Comparison of ENCODE assay signal across 7 mouse cellular contexts in the genomic region with DNA sequence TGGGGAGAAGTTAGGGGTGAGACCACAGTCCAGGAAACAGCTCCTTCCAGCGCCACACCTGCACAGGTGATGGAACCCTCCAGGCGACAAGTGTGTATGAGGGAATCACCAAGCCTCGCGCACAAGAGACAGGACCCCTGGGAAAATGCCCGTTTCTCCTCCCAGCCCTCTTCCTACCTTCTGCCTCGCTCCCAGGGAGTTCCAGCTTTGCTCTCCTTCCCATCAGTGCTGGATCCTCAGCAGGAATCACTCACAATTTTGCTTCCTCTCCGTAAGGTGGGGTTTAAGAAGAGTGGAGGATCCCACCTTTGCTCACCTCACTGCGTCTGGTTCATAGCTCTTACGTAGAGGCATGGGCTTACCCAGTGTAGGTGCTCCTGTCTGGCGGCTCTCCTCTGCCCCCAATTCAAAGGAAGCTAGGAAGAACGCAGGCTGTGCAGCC. TPM values are rescaled to one million over a fixed set of nuclear protein-coding genes. Genes with fewer than 3 reads are reported as not detected.
DNase-seq lines count a peak whose midpoint lies in the region; ATAC-seq lines count a peak whose summit lies in the region.

No protein-coding gene starts in this region.

- H3K9me3 ChIP-seq in lung, embryonic 16.5 days (ENCODE audit: control insufficient read depth, low read length) = no peaks in the 10 kb centered on the region
- H3K9me3 ChIP-seq in forebrain, embryonic 13.5 days (replicated peaks) = no peaks in the 10 kb centered on the region
- no peaks in the 10 kb centered on the region for H3K9me3 ChIP-seq in limb, embryonic 10.5 days (replicated peaks)

- DNase-seq in lung, postnatal 25 days (ENCODE audit: low spot score) = no peak
- peak; percentile 34 for DNase-seq in limb, embryonic 10.5 days (ENCODE audit: low spot score)
- DNase-seq in right cerebral cortex, adult 2 months (ENCODE audit: low spot score in 2 of 2) = peak; percentile 45 to 57
- no peak for DNase-seq in ovary, postnatal 10 days (ENCODE audit: low spot score)
- no peak for DNase-seq in adrenal gland, postnatal 36 days

- peaks cover 11% of the 10 kb centered on the region for H3K4me1 ChIP-seq in lung, embryonic 16.5 days (replicated peaks; ENCODE audit: control insufficient read depth, insufficient read depth, low read length)
- H3K4me1 ChIP-seq in forebrain, embryonic 13.5 days = peaks cover 17% of the 10 kb centered on the region
- peaks cover 39% of the 10 kb centered on the region for H3K4me1 ChIP-seq in limb, embryonic 10.5 days

- H3K4me3 ChIP-seq in lung, embryonic 16.5 days (ENCODE audit: low read length) = peak overlapping the region; percentile 56
- H3K4me3 ChIP-seq in forebrain, embryonic 13.5 days = peak overlapping the region; percentile 70
- H3K4me3 ChIP-seq in limb, embryonic 10.5 days = peak overlapping the region; percentile 71

- peaks cover 3% of the 10 kb centered on the region; the same call in 1 of the 2 replicates for H3K27me3 ChIP-seq in lung, embryonic 16.5 days (ENCODE audit: control insufficient read depth, insufficient read depth, low read depth, low read length)
- H3K27me3 ChIP-seq in forebrain, embryonic 13.5 days = peaks cover 12% of the 10 kb centered on the region
- H3K27me3 ChIP-seq in limb, embryonic 10.5 days (ENCODE audit: low read depth, poor library complexity, severe bottlenecking) = peaks cover 55% of the 10 kb centered on the region

- H3K4me2 ChIP-seq in lung, embryonic 16.5 days (ENCODE audit: low read depth, low read length) = peak overlapping the region; percentile 95
- peak overlapping the region; percentile 94 for H3K4me2 ChIP-seq in forebrain, embryonic 13.5 days

- H3K9ac ChIP-seq in lung, embryonic 16.5 days (ENCODE audit: low read length) = no peak overlapping the region
- H3K9ac ChIP-seq in forebrain, embryonic 13.5 days = peak overlapping the region; percentile 73

- no peaks in the 10 kb centered on the region for H3K36me3 ChIP-seq in lung, embryonic 16.5 days (ENCODE audit: control insufficient read depth, insufficient read depth, low read length)
- no peaks in the 10 kb centered on the region for H3K36me3 ChIP-seq in forebrain, embryonic 13.5 days (ENCODE audit: poor library complexity, severe bottlenecking)
- H3K36me3 ChIP-seq in limb, embryonic 10.5 days = no peaks in the 10 kb centered on the region

- H3K27ac ChIP-seq in lung, embryonic 16.5 days (ENCODE audit: low read length) = no peak overlapping the region
- H3K27ac ChIP-seq in forebrain, embryonic 13.5 days = no peak overlapping the region
- no peak overlapping the region for H3K27ac ChIP-seq in limb, embryonic 10.5 days

- WGBS in lung, embryonic 16.5 days = 2% methylated on average over 11 of the region's 11 CpGs
- 4% methylated on average over 11 of the region's 11 CpGs for WGBS in forebrain, embryonic 13.5 days
- 5% methylated on average over 11 of the region's 11 CpGs for WGBS in limb, embryonic 10.5 days

- peak; percentile 12; the same call in 1 of the 2 replicates for ATAC-seq in lung, embryonic 16.5 days (ENCODE audit: low read depth)
- peak; percentile 25; the same call in 1 of the 2 replicates for ATAC-seq in forebrain, embryonic 13.5 days

RNA-seq across cellular contexts. Expression of a gene that starts 0.5 kb away (rescaled TPM):
- 7.4 and 8.6 TPM in 2 replicates for polyA plus RNA-seq in lung, embryonic 16.5 days (2015; fragmentation: Nextera tagmentation; extraction: Ambion mirVana)
- polyA plus RNA-seq in forebrain, embryonic 13.5 days (2015; fragmentation: Nextera tagmentation; extraction: Ambion mirVana) = 5.1 and 8.0 TPM in 2 replicates
- polyA plus RNA-seq in limb, embryonic 10.5 days (2016; fragmentation: Nextera tagmentation; extraction: Ambion mirVana) = 1.6 and 2.1 TPM in 2 replicates
- total RNA-seq in adrenal gland, postnatal 36 days (2021) = 1 to 10 TPM; 2.8 to 3.1 TPM

Comparison
In these comparisons a context has a peak if more than half of its experiments do, and no peak if none do; other contexts are left out.
1. DNase-seq: peak in limb, embryonic 10.5 days (single experiment) and right cerebral cortex, adult 2 months (2 of 2); none in lung, postnatal 25 days (single experiment), ovary, postnatal 10 days (single experiment) and adrenal gland, postnatal 36 days (0 of 2).
2. Peak in every context shown above with its lines, with median percentiles within 50 percentile points of each other: H3K4me3 ChIP-seq.